Mouse (Mus musculus) kidney, adult 2 months (tissue): ENCODE results near the gene Camkv. TPM values are rescaled to one million over a fixed set of nuclear protein-coding genes. Genes with fewer than 3 reads are reported as not detected.

Experiments used
- DNase-seq: peaks from one replicate; pipeline ENCODE4 v3.0.0; 2021
- H3K27ac ChIP-seq: fragments of 200-500 bp; 2 replicates; pipeline ENCODE4 v1.5.1; 2012; ENCODE audit warnings: low read depth, low read length, control low read depth, inconsistent platforms; ENCODE audit not compliant: insufficient read depth
- H3K27me3 ChIP-seq: fragments of 200-500 bp; replicated peaks from 2 replicates; pipeline ENCODE4 v1.6.1; 2012; ENCODE audit warnings: mild to moderate bottlenecking, moderate library complexity, low read length, inconsistent platforms; ENCODE audit not compliant: control insufficient read depth, insufficient read depth
- H3K36me3 ChIP-seq: fragments of 200-500 bp; 2 replicates; pipeline ENCODE4 v1.6.1; 2012; ENCODE audit warnings: mild to moderate bottlenecking, moderate library complexity, low read length, inconsistent platforms; ENCODE audit not compliant: control insufficient read depth, insufficient read depth
- H3K4me1 ChIP-seq: fragments of 200-500 bp; 2 replicates; pipeline ENCODE4 v1.6.1; 2011; ENCODE audit warnings: low read length; ENCODE audit not compliant: control insufficient read depth, insufficient read depth
- H3K4me3 ChIP-seq: fragments of 200-500 bp; 2 replicates; pipeline ENCODE4 v1.5.1; 2011; ENCODE audit warnings: mild to moderate bottlenecking, low read depth, low read length, control low read depth; ENCODE audit not compliant: insufficient read depth
- CTCF ChIP-seq: fragments of 200-500 bp; conservative IDR thresholded peaks from 2 replicates; pipeline ENCODE4 v1.5.1; 2011; ENCODE audit warnings: low read depth, mild to moderate bottlenecking, control low read depth, low read length, moderate library complexity, mixed read lengths; ENCODE audit not compliant: insufficient read depth, insufficient read length
- POLR2A ChIP-seq: fragments of 200-500 bp; IDR thresholded peaks from one replicate; pipeline ENCODE4 v1.6.1; 2011; ENCODE audit warnings: low read depth, low read length, control low read depth
- WGBS: fragments of 180-500 bp; shearing (Covaris S2); methylation state at CpG from one replicate; pipeline ENCODE4 v1.1.7; 2018; 5-methylcytosine and 5-hydroxymethylcytosine counted together
- polyA plus RNA-seq: library from polyadenylated mRNA; depleted of rRNA; stranded (reverse); fragments of >200 nt; gene quantifications from 2 replicates; pipeline ENCODE4 v1.2.3, GENCODE M21; 2012

Gene Camkv
- polyA plus RNA-seq, 1 experiment: not detected

GRCm38 (mm10) chr9:107935790-107936214, 328 bp downstream of the Camkv start:
- Histone ChIP-seq H3K36me3 (no peaks in the 10 kb centered on the region), H3K27ac (no peak overlapping the region), H3K27me3 (peaks cover 5% of the 10 kb centered on the region; the same call in 1 of the 2 replicates), H3K4me1 (no peaks in the 10 kb centered on the region), H3K4me3 (no peak overlapping the region)
- TF ChIP-seq CTCF (no peak), POLR2A (no peak)
- no peak for DNase-seq
- 2% methylated on average over 40 of the region's 41 CpGs for WGBS

DNA sequence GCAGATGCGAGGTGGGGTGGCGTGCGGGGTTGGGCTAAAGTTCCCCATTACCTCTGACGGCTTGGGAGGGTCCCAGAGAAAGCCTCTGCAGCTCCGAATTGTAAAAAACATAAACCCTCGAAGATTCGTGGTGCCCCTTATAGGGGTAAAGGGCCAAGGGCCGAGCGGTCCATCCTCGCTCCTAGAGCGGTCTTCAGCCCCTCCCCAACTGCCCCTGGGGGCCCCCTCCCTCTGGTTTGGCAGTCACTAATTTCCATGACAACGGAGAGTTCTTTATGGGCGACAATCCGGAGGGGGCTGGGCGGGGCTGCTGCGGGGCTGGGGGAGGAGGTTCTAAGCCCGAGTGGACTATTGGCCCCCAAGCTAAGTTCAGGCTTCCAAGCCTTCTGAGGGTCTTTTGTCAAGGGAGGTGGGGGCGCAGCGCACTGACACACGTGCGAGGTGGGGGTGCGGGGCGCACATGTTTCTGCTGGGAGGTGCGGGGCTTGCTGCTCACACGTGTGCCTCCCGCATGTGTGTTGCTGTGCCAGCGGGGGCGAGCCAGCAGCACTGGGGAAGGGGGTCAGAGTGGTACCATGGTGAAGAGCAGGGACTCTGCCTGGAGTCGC, 845 bp downstream of the Camkv start:
- Histone ChIP-seq H3K4me3 (no peak overlapping the region), H3K36me3 (no peaks in the 10 kb centered on the region)
- no peak for DNase-seq

GRCm38 (mm10) chr9:107936831-107937230, 1.4 kb downstream of the Camkv start:
- no peaks in the 10 kb centered on the region for H3K36me3 ChIP-seq
- H3K27me3 ChIP-seq: peaks cover 5% of the 10 kb centered on the region; the same call in 1 of the 2 replicates
- H3K27ac ChIP-seq: no peak overlapping the region
- TF ChIP-seq POLR2A (no peak), CTCF (no peak)
- DNase-seq: no peak
- no peak overlapping the region for H3K4me3 ChIP-seq
- no peaks in the 10 kb centered on the region for H3K4me1 ChIP-seq
- 41% methylated on average over 3 of the region's 3 CpGs for WGBS

More for the DNA sequence above, 845 bp downstream of the Camkv start:
- Histone ChIP-seq H3K4me1 (no peaks in the 10 kb centered on the region), H3K27me3 (peaks cover 5% of the 10 kb centered on the region; the same call in 1 of the 2 replicates), H3K27ac (no peak overlapping the region)
- 9% methylated on average over 29 of the region's 29 CpGs for WGBS
- TF ChIP-seq CTCF: no peak
- TF ChIP-seq POLR2A: no peak

GRCm38 (mm10) chr9:107947241-107948194, 12.0 kb downstream of the Camkv start:
- Histone ChIP-seq H3K27ac (no peak overlapping the region), H3K36me3 (no peaks in the 10 kb centered on the region), H3K27me3 (no peaks in the 10 kb centered on the region), H3K4me1 (no peaks in the 10 kb centered on the region), H3K4me3 (no peak overlapping the region)
- TF ChIP-seq POLR2A: no peak
- TF ChIP-seq CTCF: no peak
- no peak for DNase-seq
- 84% methylated on average over 31 of the region's 31 CpGs for WGBS

- Histone ChIP-seq H3K27me3 (no peaks in the 10 kb centered on the region), H3K27ac (no peak overlapping the region), H3K4me1 (no peaks in the 10 kb centered on the region), H3K36me3 (no peaks in the 10 kb centered on the region), H3K4me3 (no peak overlapping the region)
- TF ChIP-seq POLR2A (no peak), CTCF (no peak)
- no peak for DNase-seq
- WGBS: 81% methylated on average over 13 of the region's 13 CpGs
Observed at GRCm38 (mm10) chr9:107949184-107949921, 13.9 kb downstream of the Camkv start.

GRCm38 (mm10) chr9:107949922-107950235, 14.4 kb downstream of the Camkv start, which contains the start of gene Traip:
Gene Traip, plus strand, starts transcription at chr9:107950136.
- Histone ChIP-seq H3K4me1 (no peaks in the 10 kb centered on the region), H3K27ac (peak within 1 kb of the TSS; percentile 48; the same call in 1 of the 2 replicates), H3K27me3 (no peaks in the 10 kb centered on the region), H3K36me3 (no peaks in the 10 kb centered on the region), H3K4me3 (peak within 1 kb of the TSS; percentile 76)
- DNase-seq: no peak
- 86% methylated on average over 10 of the region's 10 CpGs for WGBS
- TF ChIP-seq CTCF (no peak), POLR2A (no peak)
